Mouse (Mus musculus): Measurements from ENCODE around the gene Inpp4a. TPM values are rescaled to one million over a fixed set of nuclear protein-coding genes. Genes with fewer than 3 reads are reported as not detected.
A peak's percentile ranks its signal among the peaks of the same experiment; 100 is the strongest.

Inpp4a gene
- polyA plus RNA-seq, 1 experiment, result 85.7 TPM

- Histone ChIP-seq H3K4me1 (ENCODE audit: control insufficient read depth, insufficient read depth, low read length) (peaks cover 27% of the 10 kb centered on the region), H3K4me3 (ENCODE audit: insufficient read depth, low read length) (no peak overlapping the region), H3K27ac (ENCODE audit: insufficient read depth, low read length) (no peak overlapping the region)
- TF ChIP-seq POLR2A (IDR thresholded peaks at IDR 0.05; ENCODE audit: extremely low read depth, insufficient read depth, low read length) (no peak), CTCF (IDR thresholded peaks at IDR 0.05; ENCODE audit: extremely low read depth, insufficient read depth, low read length) (no peak)
Measured at GRCm38 (mm10) chr1:37347361-37348080, 47.9 kb downstream of the Inpp4a start.

DNA sequence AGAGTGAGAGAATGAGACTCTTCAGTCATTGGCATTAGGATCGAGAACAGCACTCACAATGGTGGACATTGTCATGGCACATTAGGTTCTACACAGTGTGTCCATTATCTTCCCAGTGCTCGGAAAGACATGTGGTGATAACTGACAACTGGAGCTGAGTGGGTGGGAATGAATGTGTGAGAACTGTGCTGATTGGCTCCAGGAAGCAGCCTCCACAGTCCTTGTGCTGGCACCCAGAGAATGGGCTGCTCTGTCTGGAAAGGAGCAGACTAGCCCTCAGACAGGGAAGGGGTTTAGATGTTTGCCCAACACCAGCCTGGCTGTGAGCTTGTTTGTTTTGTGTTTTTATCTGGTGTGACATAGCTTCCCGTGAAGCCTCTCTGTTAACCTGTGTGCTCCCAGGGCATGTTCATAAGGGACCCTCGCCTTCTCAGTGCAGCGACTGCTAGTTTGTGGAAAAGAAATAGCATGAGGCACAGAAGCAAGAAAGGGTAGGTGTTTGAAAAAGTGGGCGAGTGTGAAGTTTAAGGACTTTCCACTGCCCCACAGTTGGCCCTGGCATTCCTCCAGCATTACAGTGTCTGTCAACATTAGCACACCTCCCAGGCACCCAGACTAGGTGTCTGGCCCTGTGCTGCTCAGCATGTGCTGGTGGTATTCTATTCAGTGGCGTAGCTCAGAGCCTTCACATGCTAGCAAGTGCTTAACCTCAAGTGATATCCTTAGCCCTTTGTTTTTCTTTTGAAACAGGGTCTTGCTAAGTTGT lies 51.4 kb downstream of the Inpp4a start:
- TF ChIP-seq CTCF (IDR thresholded peaks at IDR 0.05; ENCODE audit: extremely low read depth, insufficient read depth, low read length) (no peak), POLR2A (IDR thresholded peaks at IDR 0.05; ENCODE audit: extremely low read depth, insufficient read depth, low read length) (no peak)
- H3K4me3 ChIP-seq (ENCODE audit: insufficient read depth, low read length), result no peak overlapping the region
- no peak overlapping the region for H3K27ac ChIP-seq (ENCODE audit: insufficient read depth, low read length)
- H3K4me1 ChIP-seq (ENCODE audit: control insufficient read depth, insufficient read depth, low read length), result peaks cover 22% of the 10 kb centered on the region

GRCm38 (mm10) chr1:37351961-37352360 lies 52.3 kb downstream of the Inpp4a start:
- TF ChIP-seq POLR2A (IDR thresholded peaks at IDR 0.05; ENCODE audit: extremely low read depth, insufficient read depth, low read length) (no peak), CTCF (IDR thresholded peaks at IDR 0.05; ENCODE audit: extremely low read depth, insufficient read depth, low read length) (no peak)
- Histone ChIP-seq H3K27ac (ENCODE audit: insufficient read depth, low read length) (no peak overlapping the region), H3K4me3 (ENCODE audit: insufficient read depth, low read length) (no peak overlapping the region), H3K4me1 (ENCODE audit: control insufficient read depth, insufficient read depth, low read length) (peaks cover 19% of the 10 kb centered on the region)

GRCm38 (mm10) chr1:37353456-37353855 lies 53.8 kb downstream of the Inpp4a start:
- Histone ChIP-seq H3K4me3 (ENCODE audit: insufficient read depth, low read length) (no peak overlapping the region), H3K27ac (ENCODE audit: insufficient read depth, low read length) (0 out of 2 replicates have a peak overlapping the region, but pooled peaks have one; percentile 25), H3K4me1 (ENCODE audit: control insufficient read depth, insufficient read depth, low read length) (peaks cover 12% of the 10 kb centered on the region)
- TF ChIP-seq CTCF (IDR thresholded peaks at IDR 0.05; ENCODE audit: extremely low read depth, insufficient read depth, low read length), result no peak
- TF ChIP-seq POLR2A (IDR thresholded peaks at IDR 0.05; ENCODE audit: extremely low read depth, insufficient read depth, low read length), result no peak

GRCm38 (mm10) chr1:37355492-37355891 lies 55.8 kb downstream of the Inpp4a start:
- no peak for TF ChIP-seq POLR2A (IDR thresholded peaks at IDR 0.05; ENCODE audit: extremely low read depth, insufficient read depth, low read length)
- no peak for TF ChIP-seq CTCF (IDR thresholded peaks at IDR 0.05; ENCODE audit: extremely low read depth, insufficient read depth, low read length)
- no peak overlapping the region for H3K27ac ChIP-seq (ENCODE audit: insufficient read depth, low read length)
- H3K4me1 ChIP-seq (ENCODE audit: control insufficient read depth, insufficient read depth, low read length), result peaks cover 3% of the 10 kb centered on the region
- no peak overlapping the region for H3K4me3 ChIP-seq (ENCODE audit: insufficient read depth, low read length)

DNA sequence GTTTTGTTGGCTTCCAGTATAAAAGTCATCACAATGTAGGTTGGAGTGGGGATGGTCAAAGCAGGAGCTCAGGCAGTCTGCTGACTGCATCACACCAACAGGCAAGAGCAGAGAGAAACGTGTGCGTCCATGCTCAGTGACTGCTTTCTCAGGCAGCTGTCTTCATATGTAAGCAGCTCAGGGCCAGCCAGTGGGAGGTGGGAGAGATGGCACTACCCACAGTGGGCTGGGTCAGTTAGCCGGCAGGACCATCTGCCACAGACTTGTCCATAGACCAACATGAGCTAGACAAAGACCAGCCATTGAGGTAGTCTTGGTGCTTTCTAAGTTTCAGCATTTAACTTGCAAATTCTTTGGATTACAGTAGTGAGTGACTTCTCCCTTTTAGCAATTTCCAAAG lies 56.6 kb downstream of the Inpp4a start:
- H3K27ac ChIP-seq (ENCODE audit: insufficient read depth, low read length), result no peak overlapping the region
- H3K4me1 ChIP-seq (ENCODE audit: control insufficient read depth, insufficient read depth, low read length), result peaks cover 3% of the 10 kb centered on the region
- no peak overlapping the region for H3K4me3 ChIP-seq (ENCODE audit: insufficient read depth, low read length)
- TF ChIP-seq CTCF (IDR thresholded peaks at IDR 0.05; ENCODE audit: extremely low read depth, insufficient read depth, low read length) (no peak), POLR2A (IDR thresholded peaks at IDR 0.05; ENCODE audit: extremely low read depth, insufficient read depth, low read length) (no peak)

- Histone ChIP-seq H3K4me3 (ENCODE audit: insufficient read depth, low read length) (no peak overlapping the region), H3K27ac (ENCODE audit: insufficient read depth, low read length) (no peak overlapping the region), H3K4me1 (ENCODE audit: control insufficient read depth, insufficient read depth, low read length) (peaks cover 3% of the 10 kb centered on the region)
- TF ChIP-seq CTCF (IDR thresholded peaks at IDR 0.05; ENCODE audit: extremely low read depth, insufficient read depth, low read length) (no peak), POLR2A (IDR thresholded peaks at IDR 0.05; ENCODE audit: extremely low read depth, insufficient read depth, low read length) (no peak)
Measured at GRCm38 (mm10) chr1:37357173-37357572, 57.5 kb downstream of the Inpp4a start.

DNA sequence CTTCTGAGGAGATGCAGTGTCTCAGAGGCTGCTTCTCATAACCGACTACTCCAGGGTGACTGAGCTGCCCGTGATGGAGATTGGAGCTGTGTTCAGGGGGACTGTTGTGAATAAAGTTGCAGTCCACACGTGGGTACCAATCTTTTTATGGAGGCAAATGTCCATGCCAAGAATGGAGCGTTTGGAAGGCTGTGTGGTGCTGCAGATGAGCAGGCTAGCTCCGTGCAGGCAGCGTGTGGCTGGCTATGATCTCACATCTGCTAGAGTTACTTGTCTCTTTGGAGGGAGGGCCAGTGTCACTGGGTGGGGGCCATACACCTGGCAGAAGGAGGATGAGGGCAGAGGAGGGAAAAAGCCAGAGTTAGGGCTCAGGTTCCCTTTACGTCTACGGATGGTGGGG lies 59.0 kb downstream of the Inpp4a start:
- Histone ChIP-seq H3K4me1 (ENCODE audit: control insufficient read depth, insufficient read depth, low read length) (peaks cover 3% of the 10 kb centered on the region), H3K4me3 (ENCODE audit: insufficient read depth, low read length) (no peak overlapping the region), H3K27ac (ENCODE audit: insufficient read depth, low read length) (no peak overlapping the region)
- TF ChIP-seq CTCF (IDR thresholded peaks at IDR 0.05; ENCODE audit: extremely low read depth, insufficient read depth, low read length), result no peak

GRCm38 (mm10) chr1:37359395-37360092 lies 59.9 kb downstream of the Inpp4a start:
- no peak overlapping the region for H3K4me3 ChIP-seq (ENCODE audit: insufficient read depth, low read length)
- peaks cover 3% of the 10 kb centered on the region for H3K4me1 ChIP-seq (ENCODE audit: control insufficient read depth, insufficient read depth, low read length)
- TF ChIP-seq POLR2A (IDR thresholded peaks at IDR 0.05; ENCODE audit: extremely low read depth, insufficient read depth, low read length), result no peak
- no peak for TF ChIP-seq CTCF (IDR thresholded peaks at IDR 0.05; ENCODE audit: extremely low read depth, insufficient read depth, low read length)

More at GRCm38 (mm10) chr1:37359395-37360092, 59.9 kb downstream of the Inpp4a start:
- no peak overlapping the region for H3K27ac ChIP-seq (ENCODE audit: insufficient read depth, low read length)
